Mouse (Mus musculus): ENCODE data around the gene Prss35.

Gene Prss35

DNA sequence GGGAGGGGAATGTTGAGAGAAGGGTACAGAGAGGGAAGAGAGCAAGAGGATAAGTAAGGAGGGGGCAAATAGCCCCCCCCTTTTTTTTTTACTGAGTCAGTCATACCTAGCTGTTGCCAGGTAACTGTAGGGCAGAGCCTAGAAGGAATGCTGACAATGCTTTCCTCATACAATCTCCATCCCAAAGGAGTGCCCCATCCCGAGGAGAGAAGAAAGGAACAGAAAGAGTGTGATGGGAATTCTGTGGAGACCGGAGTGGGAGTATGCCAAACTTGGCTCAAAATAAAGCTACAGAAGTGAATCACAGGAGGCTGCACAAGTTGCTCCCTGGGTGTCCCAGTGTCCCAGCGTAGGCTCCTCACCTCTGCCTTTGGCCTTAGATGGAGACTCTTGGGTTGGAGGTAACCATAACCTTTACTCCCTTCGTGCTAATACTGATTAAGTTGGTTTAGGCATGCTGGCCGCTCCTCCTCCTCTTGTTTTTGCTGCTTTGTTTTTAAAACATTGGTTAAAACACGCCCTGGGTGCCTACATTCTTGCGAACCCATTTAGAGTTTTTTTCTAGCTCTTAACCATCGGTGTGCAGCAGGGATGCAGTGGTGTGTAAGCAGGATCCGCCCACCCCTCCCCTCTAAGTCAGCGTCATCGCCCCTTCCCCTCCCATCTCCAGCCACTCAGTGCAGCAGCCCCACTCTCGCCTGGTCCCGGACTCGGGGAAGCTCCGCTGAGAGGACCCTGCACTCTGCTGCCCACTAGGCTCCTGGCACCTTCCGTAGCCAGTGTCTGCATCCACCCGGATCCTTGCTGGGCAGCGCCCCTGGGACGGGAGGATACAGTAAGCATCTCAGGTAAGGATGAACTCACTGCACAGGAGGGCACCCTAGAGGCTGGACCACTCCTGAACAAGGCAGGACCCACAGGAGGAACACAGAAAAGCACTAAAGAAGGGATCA lies at the start of gene Prss35:
Gene Prss35 (plus strand): TSS at position 691 of the 953 bp plus-strand sequence.
- CTCF ChIA-PET = interaction anchor here in 2 of 4 experiments (0.7 kb wide), 2 partner anchors 58 to 150 kb away, joined by 3 read pairs; no protein-coding TSS in a partner anchor
- POLR2A ChIA-PET = interaction anchor here (0.6 to 1.7 kb wide), 8 partner anchors 9 to 454 kb away, joined by 3 to 5 read pairs (median 4); no protein-coding TSS in a partner anchor

GRCm38 (mm10) chr9:86693935-86694334 lies 49.5 kb upstream of the Prss35 start:
- POLR2A ChIA-PET = interaction anchor here in 1 of 4 experiments (0.6 to 1.0 kb wide), 5 partner anchors 10 to 190 kb away, joined by 3 to 8 read pairs (median 5); no protein-coding TSS in a partner anchor
- CTCF ChIA-PET = interaction anchor here in 1 of 4 experiments (0.6 kb wide), 1 partner anchor 45 kb away, joined by 3 read pairs; no protein-coding TSS in a partner anchor

- ChIA-PET CTCF (no interaction called here), POLR2A (interaction anchor here in 2 of 4 experiments (0.6 to 1.0 kb wide), 5 partner anchors 10 to 190 kb away, joined by 3 to 6 read pairs (median 3); no protein-coding TSS in a partner anchor)
These were observed 48.8 kb upstream of the Prss35 start for GRCm38 (mm10) chr9:86694644-86695043.

DNA sequence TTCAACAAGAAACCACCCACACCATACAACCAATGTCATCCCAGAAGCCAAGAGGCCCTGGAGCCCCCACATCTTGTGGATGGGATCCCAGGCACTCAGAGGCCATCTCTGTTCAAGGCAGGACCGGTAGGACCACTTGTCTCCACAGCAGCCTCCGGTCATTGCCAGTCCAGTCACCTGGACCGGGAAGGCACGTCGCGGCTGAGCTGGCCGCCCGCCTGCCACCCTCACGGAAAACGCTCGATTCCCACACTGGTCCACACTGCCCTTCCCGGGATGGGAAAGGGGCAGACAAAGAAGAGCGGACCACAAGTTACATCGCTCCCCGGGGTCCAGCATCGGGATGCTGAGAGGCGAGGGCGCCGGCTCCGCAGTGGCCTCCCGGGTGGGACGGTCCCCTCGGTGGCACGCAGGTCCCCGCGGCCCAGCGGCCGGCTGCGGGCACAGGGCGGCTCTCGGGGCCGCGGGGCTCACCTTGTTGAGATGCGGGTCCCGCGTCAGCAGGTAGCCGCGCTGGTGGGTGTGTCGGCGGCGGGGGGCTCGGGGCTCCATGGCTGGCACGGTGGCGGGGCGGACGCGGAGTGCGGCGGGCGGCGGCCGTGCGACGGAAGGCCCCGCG lies 48.1 kb upstream of the Prss35 start:
- POLR2A ChIA-PET = interaction anchor here in 1 of 4 experiments (1.0 to 1.1 kb wide), 2 partner anchors 14 to 53 kb away, joined by 3 read pairs; no protein-coding TSS in a partner anchor

GRCm38 (mm10) chr9:86695818-86696261 lies 47.6 kb upstream of the Prss35 start, which contains the start of gene Me1:
Gene Me1, minus strand, starts transcription at chr9:86695953.
- POLR2A ChIA-PET = interaction anchor here in 1 of 4 experiments (1.0 to 1.1 kb wide), 2 partner anchors 13 to 52 kb away, joined by 3 read pairs; no protein-coding TSS in a partner anchor
- CTCF ChIA-PET = no interaction called here

More for the DNA sequence above, 48.1 kb upstream of the Prss35 start:
- CTCF ChIA-PET = no interaction called here

- ChIA-PET POLR2A (interaction anchor here in 2 of 4 experiments (0.5 to 3.3 kb wide), 6 partner anchors 10 to 542 kb away, joined by 3 to 11 read pairs (median 4); no protein-coding TSS in a partner anchor), CTCF (interaction anchor here in 2 of 4 experiments (0.7 kb wide), 2 partner anchors 18 to 1661 kb away, joined by 3 read pairs; no protein-coding TSS in a partner anchor)
These were observed 42.2 kb upstream of the Prss35 start for GRCm38 (mm10) chr9:86701264-86701663.

DNA sequence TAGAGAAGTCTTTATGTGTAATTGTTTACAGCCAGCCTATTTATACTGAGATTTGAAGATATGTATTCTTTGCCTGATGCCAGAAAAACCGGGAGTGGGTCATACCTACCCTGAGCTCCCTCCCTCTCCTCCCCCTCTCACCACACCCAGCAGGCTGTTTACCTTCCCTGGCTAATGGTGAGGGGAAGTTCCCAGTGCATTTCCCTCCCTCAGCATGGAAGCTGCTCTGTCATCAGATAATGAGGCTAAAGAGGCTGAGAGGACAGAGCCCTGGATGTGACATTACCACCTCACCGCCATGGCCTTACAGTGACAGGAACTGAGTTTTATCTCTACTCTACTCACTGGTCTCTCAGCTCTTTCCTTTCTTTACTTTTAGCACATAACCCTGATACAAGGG lies 41.6 kb upstream of the Prss35 start:
- POLR2A ChIA-PET = interaction anchor here in 3 of 4 experiments (0.5 to 3.3 kb wide), 10 partner anchors 10 to 542 kb away, joined by 3 to 11 read pairs (median 4); no protein-coding TSS in a partner anchor
- CTCF ChIA-PET = interaction anchor here in 2 of 4 experiments (0.7 kb wide), 2 partner anchors 18 to 1660 kb away, joined by 3 read pairs; no protein-coding TSS in a partner anchor

- ChIA-PET POLR2A (no interaction called here), CTCF (no interaction called here)
These were observed 36.0 kb upstream of the Prss35 start for GRCm38 (mm10) chr9:86707431-86707830.

DNA sequence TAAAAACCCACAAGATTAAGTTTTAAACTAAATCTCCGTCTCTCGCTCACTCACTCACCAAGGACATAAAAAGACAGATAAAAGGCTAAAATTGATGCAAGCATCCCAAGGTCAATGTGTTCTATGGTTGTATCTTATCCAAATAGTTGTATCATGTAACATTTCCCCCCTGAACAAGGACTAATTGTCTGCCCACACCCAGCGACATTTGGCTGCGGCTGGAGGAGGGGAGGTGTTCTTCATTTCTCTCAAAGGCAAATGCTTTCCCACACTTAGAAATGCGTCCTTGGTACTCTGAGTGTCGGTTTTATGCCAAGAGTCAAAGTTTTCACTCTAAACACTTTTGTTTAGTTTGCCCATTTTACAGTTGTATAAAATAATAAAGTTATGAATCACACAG lies 34.5 kb upstream of the Prss35 start:
- ChIA-PET POLR2A (interaction anchor here in 1 of 4 experiments (0.9 kb wide), 2 partner anchors 13 to 15 kb away, joined by 3 read pairs; partner anchors contain the start of gene Me1), CTCF (interaction anchor here in 1 of 4 experiments (1.2 kb wide), 1 partner anchor 37 kb away, joined by 3 read pairs; no protein-coding TSS in a partner anchor)

DNA sequence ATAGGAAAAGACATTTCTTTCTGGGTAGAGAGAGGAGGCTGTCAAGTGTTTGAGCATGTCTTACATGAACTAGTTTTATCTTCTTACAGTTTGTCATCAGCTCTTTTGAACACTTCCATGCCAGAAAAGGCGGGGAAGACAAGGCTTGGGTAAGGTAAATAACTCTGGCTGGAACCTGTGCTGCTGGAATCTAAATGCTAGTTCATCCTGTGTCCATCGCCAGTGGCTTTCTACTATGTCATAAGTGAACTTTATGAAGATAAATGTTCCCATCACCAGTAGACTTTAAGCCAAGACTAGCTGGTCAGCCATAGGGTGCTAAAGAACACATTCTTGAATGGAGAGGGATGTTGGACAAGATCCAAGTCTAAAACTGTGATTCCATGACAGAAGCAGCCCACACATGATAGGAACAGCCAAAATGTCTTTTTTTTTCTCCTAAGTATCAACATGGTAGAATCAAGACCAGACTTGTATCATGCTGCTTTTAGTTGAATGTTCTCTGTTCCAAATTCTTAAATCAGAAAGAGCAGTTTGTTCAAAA lies 33.3 kb upstream of the Prss35 start:
- CTCF ChIA-PET = interaction anchor here in 2 of 4 experiments (0.6 to 1.2 kb wide), 2 partner anchors 36 to 1784 kb away, joined by 3 read pairs; no protein-coding TSS in a partner anchor
- POLR2A ChIA-PET = interaction anchor here in 1 of 4 experiments (1.4 kb wide), 1 partner anchor 27 kb away, joined by 6 read pairs; no protein-coding TSS in a partner anchor

- ChIA-PET CTCF (interaction anchor here in 1 of 4 experiments (0.7 kb wide), 1 partner anchor 124 kb away, joined by 10 read pairs; no protein-coding TSS in a partner anchor), POLR2A (interaction anchor here in 1 of 4 experiments (0.8 to 2.7 kb wide), 3 partner anchors 10 to 33 kb away, joined by 3 to 11 read pairs (median 3); no protein-coding TSS in a partner anchor)
These were observed 30.8 kb upstream of the Prss35 start for GRCm38 (mm10) chr9:86712648-86713047.

DNA sequence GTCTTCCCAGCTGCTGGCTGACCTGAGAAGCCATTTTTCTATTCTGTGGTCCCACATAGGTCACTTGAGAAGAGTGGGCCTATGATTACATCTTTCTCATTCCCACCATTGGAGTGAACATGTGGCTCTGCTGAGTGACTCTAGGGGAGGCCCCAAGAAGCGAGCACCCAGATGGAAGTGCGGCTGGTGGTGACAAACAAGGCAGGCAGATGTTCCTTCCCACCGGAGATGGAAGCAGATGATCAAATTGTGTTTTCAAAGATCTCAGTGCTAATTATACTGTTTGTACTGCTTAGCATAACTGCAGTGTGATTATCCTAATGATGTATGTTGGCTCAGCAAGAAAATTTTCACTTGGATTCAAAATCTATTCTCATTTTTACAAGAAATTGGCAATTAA lies 29.4 kb upstream of the Prss35 start:
- ChIA-PET POLR2A (interaction anchor here in 1 of 4 experiments (2.7 kb wide), 1 partner anchor 11 kb away, joined by 11 read pairs; no protein-coding TSS in a partner anchor), CTCF (no interaction called here)

DNA sequence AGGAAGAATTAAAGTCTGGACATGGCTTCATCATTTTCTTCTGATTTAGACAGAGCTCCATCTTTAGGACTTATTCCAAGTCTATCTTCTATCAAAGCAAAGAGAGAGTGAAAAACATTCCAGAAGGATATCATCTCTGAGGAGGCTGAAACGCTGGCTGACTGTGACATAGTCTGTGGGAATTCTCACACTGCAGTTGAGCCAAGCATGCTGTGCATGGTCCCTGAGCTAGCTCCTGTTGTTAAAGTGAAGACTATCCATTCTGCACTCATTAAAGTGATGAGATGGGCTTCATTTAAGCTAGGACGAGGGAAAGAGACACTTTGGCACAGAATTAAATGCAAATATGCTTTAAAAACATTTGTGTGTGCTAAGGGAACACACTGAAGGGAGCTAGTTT lies 26.9 kb upstream of the Prss35 start:
- ChIA-PET CTCF (interaction anchor here in 3 of 4 experiments (0.6 to 1.0 kb wide), 3 partner anchors 9 to 23 kb away, joined by 3 to 6 read pairs (median 3); no protein-coding TSS in a partner anchor), POLR2A (interaction anchor here (0.6 to 1.4 kb wide), 4 partner anchors 9 to 45 kb away, joined by 3 to 5 read pairs (median 4); no protein-coding TSS in a partner anchor)

DNA sequence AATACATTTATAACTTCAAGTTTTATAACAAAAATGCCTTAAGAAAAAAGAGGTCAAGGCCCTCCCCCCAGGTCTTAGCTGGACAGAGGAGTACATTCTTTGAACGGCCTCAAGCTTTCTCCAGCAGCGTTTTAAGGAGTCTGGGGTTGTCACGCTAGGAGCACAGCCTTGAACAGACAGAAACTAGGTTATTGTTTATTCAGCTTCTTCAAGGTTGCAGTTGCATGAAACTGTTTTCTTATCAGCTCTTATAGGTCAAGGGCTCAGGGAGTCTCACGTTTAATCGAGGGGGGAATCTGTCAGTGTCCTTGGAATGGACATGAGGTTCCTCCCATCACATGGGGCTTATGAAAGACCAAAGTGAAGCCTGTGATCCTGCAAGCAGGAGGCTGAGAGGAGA lies 26.3 kb upstream of the Prss35 start:
- ChIA-PET POLR2A (interaction anchor here in 2 of 4 experiments (0.6 to 1.4 kb wide), 2 partner anchors 13 to 22 kb away, joined by 3 to 4 read pairs; no protein-coding TSS in a partner anchor), CTCF (interaction anchor here in 1 of 4 experiments (1.0 kb wide), 1 partner anchor 23 kb away, joined by 6 read pairs; no protein-coding TSS in a partner anchor)

GRCm38 (mm10) chr9:86720227-86720626 lies 23.2 kb upstream of the Prss35 start:
- CTCF ChIA-PET = no interaction called here
- POLR2A ChIA-PET = interaction anchor here in 3 of 4 experiments (1.0 to 1.4 kb wide), 5 partner anchors 8 to 21 kb away, joined by 3 to 6 read pairs (median 5); no protein-coding TSS in a partner anchor

DNA sequence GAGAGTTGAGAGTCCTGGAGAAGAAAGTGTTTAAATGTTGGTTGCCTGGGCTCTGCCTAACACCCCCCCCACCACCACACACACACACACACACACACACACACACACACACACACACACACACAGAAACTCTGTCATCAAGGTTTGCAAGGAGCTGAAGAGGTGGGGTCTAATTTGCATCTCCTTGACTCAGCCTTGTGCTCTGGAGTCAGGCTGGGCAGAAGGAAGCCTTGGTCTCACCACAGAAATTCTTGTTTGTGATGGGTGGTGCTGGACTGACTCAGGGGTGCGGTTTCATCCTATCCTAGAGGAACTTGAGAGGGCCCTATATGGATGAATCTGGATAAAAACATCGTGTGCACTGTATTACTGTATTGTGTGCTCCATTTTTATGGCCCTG lies 22.7 kb upstream of the Prss35 start:
- ChIA-PET POLR2A (interaction anchor here (0.5 to 1.3 kb wide), 5 partner anchors 18 to 149 kb away, joined by 3 to 5 read pairs (median 3); partner anchors contain the start of genes Pgm3 (in 1 of the 4) and Rwdd2a (in 1 of the 4)), CTCF (interaction anchor here in 1 of 4 experiments (0.6 kb wide), 1 partner anchor 33 kb away, joined by 3 read pairs; no protein-coding TSS in a partner anchor)

GRCm38 (mm10) chr9:86725066-86725465 lies 18.4 kb upstream of the Prss35 start:
- ChIA-PET CTCF (interaction anchor here in 1 of 4 experiments (1.3 kb wide), 1 partner anchor 15 kb away, joined by 5 read pairs; no protein-coding TSS in a partner anchor), POLR2A (interaction anchor here (0.5 to 3.6 kb wide), 8 partner anchors 9 to 82 kb away, joined by 3 to 30 read pairs (median 4); no protein-coding TSS in a partner anchor)
